ENCODE assay signal across 27 mouse cellular contexts in genomic region chr13:51010736-51011135, GRCm38 (mm10).
"Had no signal": no experiment of that assay in that cellular context is flagged by ENCODE, and none has a peak within 500 bp of the region (broad histone marks: within the 10 kb centered on the region; RNA-seq: fewer than 3 reads in every experiment).

No protein-coding gene starts in this region.

- H3K4me3 ChIP-seq: gastrocnemius, adult 2 months; heart, adult 2 months; heart, embryonic 13.5 days; heart, embryonic 15.5 days; hindbrain, embryonic 10.5 days; hindbrain, embryonic 12.5 days; intestine, embryonic 15.5 days; layer of hippocampus, adult 2 months; left cerebral cortex, adult 2 months; limb, embryonic 13.5 days; limb, embryonic 15.5 days; liver, embryonic 12.5 days had no signal

- DNase-seq: gastrocnemius, adult 2 months; gastrocnemius, postnatal 10 days; gastrocnemius, postnatal 25 days; heart, adult 2 months; heart, postnatal 14 days; heart, postnatal 4 days; kidney, adult 18-20 months; kidney, adult 8-10 months; kidney, postnatal 10 days; kidney, postnatal 25 days; kidney, postnatal 4 days; left cerebral cortex, postnatal 4 days had no signal

- H3K4me1 ChIP-seq: heart, embryonic 13.5 days; heart, embryonic 15.5 days; hindbrain, embryonic 10.5 days; hindbrain, embryonic 12.5 days; intestine, embryonic 15.5 days; liver, embryonic 12.5 days had no signal

- ATAC-seq: hindbrain, embryonic 16.5 days; inflammation-experienced regulatory T-cells, adult 6 months; intestine, embryonic 15.5 days; intestine, postnatal 0 days; liver, embryonic 12.5 days had no signal

- H3K36me3 ChIP-seq: heart, embryonic 13.5 days; heart, embryonic 15.5 days; hindbrain, embryonic 10.5 days; hindbrain, embryonic 12.5 days; intestine, embryonic 15.5 days; limb, embryonic 13.5 days; limb, embryonic 15.5 days; liver, embryonic 12.5 days had no signal

- H3K27me3 ChIP-seq: heart, embryonic 13.5 days; heart, embryonic 15.5 days; hindbrain, embryonic 12.5 days; intestine, embryonic 15.5 days; limb, embryonic 13.5 days; limb, embryonic 15.5 days; liver, embryonic 12.5 days had no signal

- H3K27ac ChIP-seq: gastrocnemius, adult 2 months; heart, adult 2 months; heart, embryonic 13.5 days; heart, embryonic 15.5 days; hindbrain, embryonic 10.5 days; hindbrain, embryonic 12.5 days; hindbrain, embryonic 14.5 days; intestine, embryonic 15.5 days; layer of hippocampus, adult 2 months; left cerebral cortex, adult 2 months; limb, embryonic 13.5 days; limb, embryonic 15.5 days; liver, embryonic 12.5 days; liver, embryonic 14.5 days had no signal
